Mouse (Mus musculus): ENCODE results near the gene Spr.
"Not testable (repeated sequence)": the region's sequence is repeated elsewhere in the genome, so short reads cannot be mapped to it uniquely, and the experiment has no call there.

Gene Spr

DNA sequence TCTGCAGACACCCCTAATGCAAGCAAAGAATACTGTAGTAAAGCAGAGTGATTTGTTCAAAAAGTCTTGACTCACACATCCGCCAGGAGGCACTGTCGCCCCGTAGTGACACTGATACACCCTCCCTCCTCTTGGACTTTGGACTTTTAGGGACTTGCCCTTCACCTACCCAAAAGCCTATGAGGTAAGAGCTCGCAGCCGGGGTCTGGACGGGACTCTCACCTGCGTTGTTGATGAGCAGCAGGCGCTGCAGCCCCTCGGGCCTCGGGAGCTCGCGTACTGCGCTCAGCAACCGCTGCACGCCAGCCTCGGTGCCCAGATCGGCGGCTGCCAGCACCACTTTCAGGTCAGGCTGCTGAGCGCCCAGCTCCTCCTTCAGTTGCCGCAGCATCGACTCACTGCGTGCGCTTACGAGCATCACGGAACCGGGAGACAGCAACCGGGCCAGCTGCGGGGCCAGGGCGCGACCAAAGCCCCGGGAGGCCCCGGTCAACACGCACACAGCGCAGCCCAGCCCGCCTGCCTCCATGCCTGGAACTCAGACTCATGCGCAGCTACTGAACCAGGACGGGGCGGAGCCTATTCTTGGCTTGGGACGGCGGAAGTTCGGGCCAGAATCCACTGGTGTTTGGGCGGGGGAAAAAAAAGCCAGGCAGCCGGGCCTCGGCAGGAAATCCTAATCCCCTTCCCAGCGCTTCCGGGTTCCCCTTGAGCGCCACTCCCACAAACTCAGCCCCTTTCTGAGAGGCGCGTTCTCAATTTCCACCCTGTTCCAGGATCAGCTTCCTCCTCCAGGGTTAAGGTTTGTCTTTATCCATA is at the start of gene Spr:
Gene Spr (minus strand): TSS at position 550 of the 819 bp plus-strand sequence.
- DNase-seq: peak; percentile 87

DNA sequence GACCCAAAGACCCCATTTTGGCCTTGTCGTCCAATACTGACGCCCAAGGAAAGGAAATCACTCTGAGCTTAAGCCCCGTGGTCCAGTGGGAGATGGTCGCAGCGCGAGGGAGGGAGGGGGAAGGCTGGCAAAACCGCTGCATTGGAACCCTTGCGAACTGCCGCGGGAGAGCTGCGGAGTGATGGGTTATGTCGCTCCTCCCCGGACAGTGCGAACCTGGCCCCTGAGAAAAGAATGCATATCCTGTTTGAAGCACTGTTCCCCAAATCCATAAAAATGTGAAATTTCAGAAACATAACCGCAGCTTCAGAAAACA is 49.1 kb upstream of the Spr start:
- DNase-seq: no peak

DNA sequence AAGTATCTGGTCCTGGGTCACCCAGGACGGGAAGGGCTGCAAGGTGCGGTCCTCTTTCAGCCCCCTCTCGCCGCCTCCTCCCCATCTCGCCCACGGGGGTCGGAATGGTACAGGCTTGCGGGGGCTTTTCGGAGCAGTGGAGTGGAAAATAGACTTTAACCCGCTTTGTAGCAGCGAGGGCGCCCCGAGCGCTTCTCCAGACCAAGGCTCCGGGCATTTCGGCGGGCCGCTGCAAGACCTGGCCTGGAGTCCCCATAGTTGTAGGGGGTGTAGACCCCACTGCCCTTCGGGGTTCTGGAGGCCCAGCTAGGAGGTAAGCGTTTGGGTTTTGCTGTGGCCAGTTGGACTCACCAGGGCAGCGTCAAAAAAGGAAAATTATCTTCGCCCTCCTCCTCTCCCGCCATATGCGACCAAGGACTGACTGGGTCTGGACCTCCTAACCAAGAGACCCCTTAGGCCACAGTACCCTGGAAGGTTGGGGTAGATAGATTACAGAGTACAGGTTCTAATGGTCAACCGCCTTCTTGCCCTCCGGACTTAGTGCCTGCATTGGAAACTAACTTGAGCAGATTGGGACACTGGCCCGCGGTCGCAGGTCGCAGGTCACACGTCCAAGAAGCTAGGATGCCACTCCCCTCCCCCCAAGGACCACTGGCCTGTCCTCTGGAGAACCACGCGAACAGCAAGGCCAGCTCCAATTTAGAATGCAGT is 48.6 kb upstream of the Spr start:
- DNase-seq: no peak

DNA sequence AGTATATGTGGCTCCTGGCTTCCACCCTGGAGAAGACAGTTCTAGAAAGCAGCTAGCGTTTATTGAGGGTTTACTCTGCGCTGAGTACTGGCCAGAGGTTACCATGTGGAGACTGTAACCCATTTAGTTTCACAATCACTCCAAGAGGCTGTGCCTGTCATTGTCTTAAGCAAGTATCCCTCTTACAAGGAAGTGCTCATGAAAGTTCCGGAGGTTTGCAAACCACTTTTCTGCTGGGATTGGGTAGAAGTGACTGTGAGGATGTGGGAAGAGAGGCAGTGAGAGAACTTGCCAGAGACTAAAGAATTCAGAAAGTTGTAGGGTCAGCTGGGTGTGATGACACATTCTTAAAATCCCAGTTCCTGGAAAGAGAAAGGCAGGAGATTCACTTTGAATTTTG is 46.4 kb upstream of the Spr start:
- no peak for DNase-seq

DNA sequence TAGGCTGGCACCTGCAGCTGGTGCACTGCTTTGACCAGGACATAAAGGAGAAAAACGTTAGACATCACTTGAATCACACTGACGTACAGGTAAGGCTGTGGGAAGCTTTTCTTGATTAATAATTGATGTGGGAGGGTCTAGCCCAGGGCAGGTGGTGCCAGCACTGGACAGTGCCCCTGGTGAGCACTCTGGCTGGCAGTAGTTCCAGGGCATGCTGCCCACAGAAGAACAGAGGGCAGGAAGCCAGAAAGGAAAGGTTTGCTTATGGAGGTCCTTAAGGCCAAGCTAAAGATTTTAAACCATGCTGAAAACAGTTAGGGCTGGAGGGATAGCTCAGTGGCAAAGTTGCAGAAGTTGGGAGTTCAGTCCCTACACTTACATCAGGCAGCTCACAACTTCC is 42.5 kb upstream of the Spr start:
- DNase-seq: no peak

DNA sequence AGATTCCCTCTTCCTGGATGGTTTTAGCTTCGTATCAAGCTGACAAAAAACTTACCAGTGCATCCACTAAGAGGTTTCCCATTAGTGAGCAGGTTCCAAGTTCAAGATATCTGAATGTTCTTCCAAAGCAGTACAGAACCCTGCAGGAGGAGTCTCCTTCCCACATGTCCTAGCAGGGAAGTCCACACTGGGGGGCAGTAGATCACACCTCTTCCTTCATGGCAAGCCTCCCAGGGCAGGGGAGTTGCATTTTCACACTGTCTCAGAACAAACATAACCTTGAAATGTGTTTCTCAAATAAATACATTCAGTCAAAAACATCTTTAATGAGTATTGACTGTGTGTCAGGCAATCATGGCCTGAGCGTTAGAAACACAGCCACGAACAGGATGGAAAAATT is 42.0 kb upstream of the Spr start:
- DNase-seq: no peak

DNA sequence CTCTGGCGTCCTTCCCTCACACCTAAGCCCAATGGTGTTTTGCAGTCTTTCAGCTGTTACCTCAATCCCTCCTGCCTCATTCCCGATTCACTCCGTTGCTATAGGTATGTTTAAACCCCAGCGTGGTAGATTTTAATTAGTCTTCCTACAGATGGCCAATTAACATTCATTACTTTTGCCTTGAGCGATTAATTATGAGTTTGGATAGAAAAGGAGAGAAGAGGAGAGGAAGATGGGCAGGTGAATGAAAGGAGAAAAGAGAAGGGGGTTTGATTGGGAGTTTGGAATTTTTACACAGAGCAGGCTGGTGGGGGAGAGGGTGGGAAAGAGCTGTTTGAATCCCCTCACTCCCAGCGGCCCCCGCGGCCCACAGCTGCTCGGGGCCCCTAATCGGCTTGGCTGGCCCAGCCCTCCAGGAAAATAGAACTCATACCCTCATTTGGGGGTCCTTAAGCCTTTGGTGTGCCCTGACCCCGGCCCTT is 27.9 kb upstream of the Spr start:
- DNase-seq: no peak

DNA sequence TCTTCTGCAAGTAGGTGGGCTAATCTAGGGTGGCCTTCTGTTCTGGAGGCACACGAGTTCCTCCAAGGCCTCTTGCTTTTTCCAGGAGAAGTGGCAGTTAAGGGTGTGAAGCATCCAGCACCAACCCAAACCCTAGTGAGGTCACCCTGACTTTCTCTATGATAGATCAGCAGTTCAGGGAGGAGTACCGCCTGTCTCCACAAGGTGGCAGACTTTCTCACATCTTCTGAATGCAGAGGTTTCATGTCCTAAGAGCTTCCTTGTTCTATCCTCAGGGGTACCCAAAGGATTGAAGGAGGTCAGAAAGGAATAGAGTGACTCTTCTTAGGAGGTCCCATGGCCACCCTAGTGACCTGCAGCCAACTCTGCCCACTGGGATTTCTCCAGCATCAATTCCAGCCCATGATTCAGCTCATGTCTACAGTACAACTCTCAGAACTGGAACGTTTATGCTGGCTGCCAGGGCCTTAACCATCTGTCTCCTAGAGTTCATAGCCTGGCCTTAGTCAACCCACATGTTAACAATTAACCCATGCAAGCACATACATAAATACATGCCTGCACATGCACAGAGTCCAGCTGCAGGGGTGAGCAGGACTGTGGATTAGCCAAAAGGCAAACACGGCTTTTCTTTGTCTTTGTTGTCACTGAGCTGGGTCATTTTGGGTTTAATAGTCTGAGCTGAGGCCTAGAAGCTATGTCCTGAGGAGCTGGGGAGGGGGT is 22.8 kb upstream of the Spr start:
- peak; percentile 50 for DNase-seq

DNA sequence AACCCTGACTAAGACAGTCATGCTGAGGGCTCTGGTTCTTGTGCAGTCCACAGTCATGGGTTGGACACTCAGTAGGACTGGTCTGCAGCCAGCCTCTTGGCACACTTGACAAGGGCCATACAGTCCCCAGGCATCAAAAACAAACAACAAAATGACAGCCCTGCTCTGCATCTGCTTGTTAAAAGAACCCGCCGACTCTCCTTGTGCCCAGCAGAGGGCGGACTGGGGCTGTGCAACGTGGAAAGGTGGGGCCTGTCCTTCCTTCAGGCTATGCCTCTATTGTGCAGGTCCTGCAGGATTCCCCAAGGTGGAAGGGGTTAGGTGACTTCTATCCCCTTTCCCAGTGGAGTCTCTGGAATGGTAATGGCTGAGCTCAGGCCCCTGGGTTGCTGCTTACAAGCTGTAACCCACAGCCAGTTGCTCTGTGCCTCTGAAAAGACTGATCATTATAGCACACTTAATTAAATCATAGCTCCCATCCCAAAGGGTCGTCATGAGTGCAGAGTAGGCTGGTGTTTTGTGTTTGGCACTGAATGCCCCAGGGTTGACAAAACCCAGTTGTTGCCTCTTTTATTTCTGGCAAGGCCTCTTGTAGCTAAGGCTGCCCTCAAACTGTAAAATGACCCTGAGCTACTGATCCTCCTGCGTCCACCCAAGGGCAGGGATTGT is 21.7 kb upstream of the Spr start:
- peak; percentile 60 for DNase-seq

DNA sequence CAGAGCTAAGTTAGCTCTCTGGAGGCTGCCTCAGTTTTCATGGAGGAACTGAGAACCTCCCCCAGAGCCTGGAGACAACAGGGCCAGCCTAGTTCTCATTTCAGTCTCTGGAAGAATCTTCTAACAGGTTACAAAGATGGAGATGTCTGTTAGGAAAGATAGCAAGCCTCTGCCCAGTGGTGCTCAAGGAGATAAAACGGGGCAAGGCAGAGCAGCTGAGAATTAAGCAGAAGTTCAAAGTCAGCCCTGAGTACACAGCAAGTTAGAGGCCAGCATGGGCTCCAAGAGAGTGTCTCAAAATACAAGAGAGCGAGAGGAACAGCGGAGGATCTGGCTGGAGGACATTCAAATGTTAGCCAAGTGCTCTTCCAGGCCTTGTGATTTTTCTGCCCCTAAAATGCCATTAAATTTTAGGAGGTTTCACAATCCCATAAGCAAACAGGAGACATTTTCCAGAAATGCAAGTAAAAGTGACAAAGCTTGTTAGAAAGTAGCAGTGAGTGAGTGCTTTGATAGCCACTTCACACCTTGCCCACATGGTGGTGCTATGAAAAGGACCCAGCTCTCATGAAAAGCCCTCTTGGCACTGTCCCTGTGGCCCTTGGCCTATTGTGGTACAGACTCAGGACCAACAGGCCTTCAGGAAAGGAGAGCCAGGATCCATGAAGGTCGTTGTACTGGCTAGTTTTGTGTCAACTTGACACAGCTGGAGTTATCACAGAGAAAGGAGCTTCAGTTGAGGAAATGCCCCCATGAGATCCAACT is 20.7 kb upstream of the Spr start:
- DNase-seq: not testable (repeated sequence)

DNA sequence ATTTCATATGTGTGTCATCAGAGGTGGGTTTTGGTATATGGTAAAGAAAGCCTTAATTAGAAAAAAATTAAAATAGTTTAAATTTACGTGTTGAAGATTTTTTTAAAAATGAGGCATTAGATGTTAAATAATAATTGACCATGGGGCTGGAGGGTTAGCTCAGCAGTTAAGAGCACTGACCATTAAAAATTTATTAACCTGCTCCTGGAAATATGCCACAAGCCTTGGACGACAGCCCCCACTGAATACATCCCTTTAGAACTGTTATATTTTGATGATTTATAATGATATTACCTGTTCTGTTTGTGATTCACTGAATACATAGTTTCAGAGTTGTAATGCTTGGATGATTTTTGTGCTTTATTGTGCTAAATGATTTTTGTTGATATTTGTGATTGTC is 19.0 kb upstream of the Spr start:
- DNase-seq: not testable (repeated sequence)

DNA sequence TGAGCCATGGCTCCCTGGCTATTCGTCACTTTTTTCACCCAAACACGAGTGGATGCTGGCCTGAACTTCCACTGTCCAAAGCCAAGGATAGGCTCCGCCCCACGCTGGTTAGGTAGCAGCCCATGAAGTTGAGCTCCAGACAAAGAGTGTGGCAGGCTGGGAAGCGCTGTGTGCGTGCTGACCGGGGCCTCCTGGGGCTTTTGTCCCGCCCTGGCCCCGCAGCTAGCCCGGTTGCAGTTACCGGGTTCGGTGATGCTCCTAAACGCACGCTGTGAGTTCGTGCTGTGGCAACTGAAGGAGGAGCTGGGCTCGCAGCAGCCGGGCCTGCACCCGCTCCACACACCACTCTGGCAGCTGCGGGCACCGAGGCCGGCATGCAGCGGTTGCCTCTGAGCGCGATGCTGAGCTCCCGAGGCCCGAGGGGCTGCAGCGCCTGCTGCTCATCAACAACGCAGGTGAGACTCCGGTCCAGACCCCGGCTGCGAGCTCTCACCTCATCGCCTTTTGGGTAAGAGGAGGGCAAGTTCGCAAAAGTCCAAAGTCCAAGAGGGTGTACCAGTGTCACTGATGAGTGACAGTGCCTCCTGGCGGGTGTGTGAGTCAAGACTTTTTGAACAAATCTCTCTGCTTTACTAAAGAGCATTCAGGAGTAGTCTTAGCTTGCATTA is 17.4 kb upstream of the Spr start:
- no peak for DNase-seq

DNA sequence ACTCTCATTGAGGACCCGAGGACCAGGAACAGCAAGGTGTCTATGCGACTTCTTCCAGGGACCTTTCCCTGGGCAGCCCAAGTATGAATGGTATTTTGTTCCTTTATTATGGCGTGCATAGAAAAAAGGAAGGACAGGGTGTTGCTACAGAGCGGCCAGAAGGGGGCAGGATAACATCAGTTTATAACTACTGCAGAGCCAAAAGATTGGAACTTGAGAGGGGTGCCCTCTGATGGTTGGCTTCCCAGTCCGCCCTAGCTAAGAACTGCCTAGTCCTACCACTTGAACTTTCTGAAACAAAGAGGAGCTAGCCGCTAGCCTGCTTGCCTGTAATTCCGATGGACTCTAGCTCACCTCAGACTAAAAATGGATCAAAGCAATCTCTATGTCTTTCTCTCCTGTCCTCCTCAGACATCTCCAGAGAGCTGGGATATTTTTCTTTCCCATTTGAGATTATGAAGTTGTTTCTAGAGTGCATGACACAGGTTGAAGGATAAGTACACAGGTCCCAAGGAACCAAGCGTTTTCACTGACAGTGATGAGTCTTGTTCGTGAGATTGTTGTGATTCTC is 16.5 kb upstream of the Spr start:
- peak; percentile 63 for DNase-seq

DNA sequence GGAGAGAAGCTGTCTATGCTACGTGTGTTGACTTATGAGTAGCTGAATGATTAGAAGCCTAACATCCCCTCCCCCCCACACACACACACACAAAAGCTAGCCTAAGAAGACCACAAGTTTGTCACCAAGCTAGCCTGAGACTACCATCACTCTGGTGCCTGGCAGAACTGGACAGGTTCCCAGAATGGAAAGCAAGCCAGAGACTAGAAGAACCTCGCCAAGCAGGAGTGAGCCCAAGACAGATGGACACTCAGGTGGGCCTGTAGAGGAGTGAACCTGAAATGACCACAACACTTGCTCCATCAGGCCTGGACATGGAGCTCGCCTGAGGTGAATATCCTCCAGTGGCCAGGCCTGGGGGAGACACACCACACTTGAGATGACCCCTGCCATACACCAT is 12.8 kb upstream of the Spr start:
- no peak for DNase-seq

DNA sequence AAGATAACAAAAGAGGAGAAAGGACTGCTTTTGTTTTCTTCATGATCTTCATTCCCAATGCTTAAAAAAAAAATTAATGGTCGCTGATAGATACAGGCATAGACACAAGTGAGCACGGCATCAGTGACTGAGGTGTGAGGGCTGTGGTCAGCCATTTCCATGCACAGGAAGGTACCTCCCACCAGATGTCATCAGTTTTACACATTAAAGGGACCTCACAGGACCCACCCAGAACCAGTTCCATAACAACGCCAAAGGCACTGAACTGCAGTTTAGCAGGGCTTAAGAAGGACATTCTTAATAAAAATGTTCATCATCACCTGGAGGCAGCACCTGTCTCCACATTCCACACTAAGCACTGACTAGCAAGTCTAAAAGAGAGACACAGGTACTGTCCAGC is 10.1 kb upstream of the Spr start:
- DNase-seq: no peak

DNA sequence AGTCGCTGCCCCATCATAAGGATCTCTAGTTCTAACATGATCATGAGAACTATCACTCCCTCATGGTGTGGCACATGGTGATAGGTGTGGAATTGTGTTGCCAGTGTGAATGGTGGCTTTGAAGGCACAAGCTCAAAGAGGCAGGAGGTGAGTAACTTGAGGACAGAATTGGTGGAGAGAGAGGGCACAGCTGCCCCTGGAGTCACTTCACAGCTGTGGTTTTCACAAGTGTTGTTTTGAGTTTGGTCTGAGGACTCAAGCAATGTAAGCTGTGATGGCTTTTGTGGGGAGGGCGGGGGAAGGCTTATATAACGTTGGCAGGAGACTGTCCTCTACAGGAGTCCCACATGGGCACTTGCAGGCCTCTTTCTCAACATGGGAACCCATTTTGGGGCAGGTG is 6.9 kb upstream of the Spr start:
- no peak for DNase-seq

DNA sequence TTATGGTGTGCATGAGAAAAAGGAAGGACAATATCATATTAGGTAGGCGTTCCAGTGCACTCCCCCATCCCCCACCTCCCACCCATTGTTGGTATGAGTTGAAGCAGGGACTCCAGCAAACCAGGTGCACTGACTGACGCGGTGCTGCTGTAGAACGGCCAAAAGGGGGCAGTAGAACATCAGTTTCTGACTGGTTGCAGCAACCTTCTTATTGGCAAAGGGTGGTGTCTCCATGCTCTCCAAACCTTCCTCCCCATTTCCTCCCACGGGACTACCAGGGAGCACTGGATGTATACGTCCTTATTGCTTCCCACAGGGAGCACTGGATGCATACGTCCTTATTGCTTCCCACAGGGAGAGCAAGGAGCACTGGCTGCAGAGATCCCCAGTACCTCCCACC is 3.4 kb upstream of the Spr start:
- not testable (repeated sequence) for DNase-seq

DNA sequence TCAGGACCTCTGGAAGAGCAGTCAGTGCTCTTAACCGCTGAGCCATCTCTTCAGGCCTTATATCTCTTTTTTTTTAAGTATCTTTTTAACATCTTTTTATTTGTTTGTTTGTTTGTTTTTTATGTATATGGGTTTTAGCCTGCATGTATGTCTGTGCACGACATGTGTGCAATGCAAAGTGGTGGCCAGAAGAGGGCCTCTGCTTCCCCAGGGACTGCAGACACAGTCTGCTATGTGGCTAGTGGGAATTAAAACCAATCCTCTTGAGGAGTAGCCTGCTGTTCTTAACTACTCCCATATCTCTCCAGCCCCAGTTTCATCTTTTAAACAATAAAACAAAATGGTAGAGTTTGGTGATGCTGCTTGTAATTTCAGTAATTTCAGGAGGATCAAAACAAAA is 2.0 kb upstream of the Spr start:
- DNase-seq: no peak

DNA sequence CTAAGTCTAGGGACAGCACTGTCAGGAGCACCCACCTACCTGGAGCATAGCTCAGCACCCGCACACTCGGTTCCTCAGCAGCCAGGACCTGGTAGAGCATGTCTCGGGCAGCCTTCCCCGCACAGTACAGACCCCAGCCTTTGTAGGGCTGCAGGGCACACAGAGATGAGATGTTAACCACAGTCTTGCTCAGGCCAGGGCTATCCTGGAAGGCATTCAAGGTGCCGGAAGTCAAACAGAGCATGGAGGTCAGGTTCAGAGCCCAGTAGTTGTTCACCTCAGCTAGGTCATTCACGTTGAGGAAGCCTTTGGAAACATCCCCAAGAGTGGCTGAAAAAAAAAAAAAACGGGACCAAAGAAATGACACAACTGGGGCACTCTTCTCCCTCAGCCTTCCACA is 782 bp downstream of the Spr start:
- DNase-seq: not testable (repeated sequence)

DNA sequence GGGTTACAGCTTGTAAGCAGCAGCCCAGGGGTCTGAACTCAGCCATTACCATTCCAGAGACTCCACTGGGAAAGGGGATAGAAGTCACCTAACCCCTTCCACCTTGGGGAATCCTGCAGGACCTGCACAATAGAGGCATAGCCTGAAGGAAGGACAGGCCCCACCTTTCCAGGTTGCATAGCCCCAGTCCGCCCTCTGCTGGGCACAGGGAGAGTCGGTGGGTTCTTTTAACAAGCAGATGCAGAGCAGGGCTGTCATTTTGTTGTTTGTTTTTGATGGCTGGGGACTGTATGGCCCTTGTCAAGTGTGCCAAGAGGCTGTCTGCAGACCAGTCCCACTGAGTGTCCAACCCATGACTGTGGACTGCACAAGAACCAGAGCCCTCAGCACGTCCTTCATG is 4.8 kb downstream of the Spr start:
- peak; percentile 32 for DNase-seq

DNA sequence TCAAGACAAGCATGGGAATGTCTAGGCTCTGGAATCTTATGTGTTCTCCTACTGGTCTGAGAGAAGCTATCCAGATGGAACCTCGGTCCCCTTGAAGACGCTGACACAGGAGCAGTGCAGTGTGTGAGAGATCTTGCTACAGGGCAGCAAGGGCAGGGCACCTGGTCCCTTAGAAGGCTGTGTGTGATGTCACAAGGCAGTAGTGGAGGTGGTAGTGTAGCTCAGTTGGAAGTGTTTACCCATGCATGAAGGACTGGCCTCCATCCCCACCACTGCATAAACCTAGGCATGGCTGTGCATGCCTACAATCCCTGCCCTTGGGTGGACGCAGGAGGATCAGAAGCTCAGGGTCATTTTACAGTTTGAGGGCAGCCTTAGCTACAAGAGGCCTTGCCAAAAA is 5.3 kb downstream of the Spr start:
- not testable (repeated sequence) for DNase-seq

DNA sequence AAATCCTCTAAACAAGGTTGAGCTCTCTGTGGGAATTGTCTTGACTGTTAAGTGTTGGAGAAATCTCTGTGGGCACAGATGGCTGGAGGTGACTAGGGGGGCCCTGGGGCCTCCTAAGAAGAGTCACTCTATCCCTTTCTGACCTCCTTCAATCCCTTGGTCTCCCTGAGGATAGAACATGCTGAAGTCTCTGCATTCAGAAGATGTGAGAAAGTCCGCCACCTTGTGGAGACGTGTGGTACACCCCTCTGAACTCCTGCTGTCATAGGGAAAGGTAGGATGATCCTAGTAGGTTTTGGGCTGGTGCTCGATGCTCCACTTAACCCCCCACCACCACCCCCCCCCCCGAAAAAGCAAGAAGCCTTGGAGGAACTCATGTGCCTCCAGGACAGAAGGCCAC is 5.9 kb downstream of the Spr start:
- peak; percentile 65 for DNase-seq
